Mouse (Mus musculus) embryonic facial prominence, embryonic 14.5 days (tissue): Measurements from ENCODE around the gene Upp1. TPM values are rescaled to one million over a fixed set of nuclear protein-coding genes. Genes with fewer than 3 reads are reported as not detected.
"Not testable (repeated sequence)": the region's sequence is repeated elsewhere in the genome, so short reads cannot be mapped to it uniquely, and the experiment has no call there.

ENCODE experiments used
- ATAC-seq: fragments of 200-750 bp; cut with Nextera tagmentation; 2 replicates; pipeline ENCODE4 v1.8.0; 2017; ENCODE audit warnings: low read depth, moderate number of reproducible peaks, moderate TSS enrichment
- DNase-seq: peaks from one replicate; pipeline ENCODE4 v3.0.0-alpha.2; 2015; ENCODE audit warnings: low spot score
- H3K27ac ChIP-seq: fragments of 300-500 bp; sonication (generic); replicated peaks from 2 replicates; pipeline ENCODE4 v1.5.1; 2014; ENCODE audit warnings: low read depth, mild to moderate bottlenecking, low read length, moderate library complexity
- H3K27me3 ChIP-seq: fragments of 300-500 bp; sonication (generic); replicated peaks from 2 replicates; pipeline ENCODE4 v1.6.1; 2014; ENCODE audit warnings: low read length; ENCODE audit not compliant: control insufficient read depth, insufficient read depth
- H3K36me3 ChIP-seq: fragments of 300-500 bp; sonication (generic); 2 replicates; pipeline ENCODE4 v1.6.1; 2014; ENCODE audit warnings: low read length, mixed read lengths; ENCODE audit not compliant: control insufficient read depth, insufficient read depth
- H3K4me1 ChIP-seq: fragments of 300-500 bp; sonication (generic); 2 replicates; pipeline ENCODE4 v1.6.1; 2014; ENCODE audit warnings: antibody characterized with exemption, low read length; ENCODE audit not compliant: control insufficient read depth, insufficient read depth
- H3K4me2 ChIP-seq: fragments of 300-500 bp; sonication (generic); 2 replicates; pipeline ENCODE4 v1.6.1; 2014; ENCODE audit warnings: low read depth, mild to moderate bottlenecking, low read length, moderate library complexity, mixed read lengths
- H3K4me3 ChIP-seq: fragments of 300-500 bp; sonication (generic); 2 replicates; pipeline ENCODE4 v1.5.1; 2014; ENCODE audit warnings: low read depth, mild to moderate bottlenecking, low read length
- H3K9ac ChIP-seq: fragments of 300-500 bp; sonication (generic); 2 replicates; pipeline ENCODE4 v1.6.1; 2014; ENCODE audit warnings: low read depth, mild to moderate bottlenecking, low read length, moderate library complexity, mixed read lengths
- H3K9me3 ChIP-seq: fragments of 300-500 bp; sonication (generic); 2 replicates; pipeline ENCODE4 v1.6.1; 2016; ENCODE audit warnings: low read length; ENCODE audit not compliant: control insufficient read depth
- WGBS: fragments of 180-500 bp; shearing (Covaris S2); extraction: QIAGEN DNeasy Blood & Tissue Kit; methylation state at CpG from one replicate; pipeline ENCODE4 v1.1.7; 2014; 5-methylcytosine and 5-hydroxymethylcytosine counted together
- polyA plus RNA-seq: library from polyadenylated mRNA; unstranded; fragments of >200 nt; fragmentation: Nextera tagmentation; extraction: Ambion mirVana; gene quantifications from 2 replicates; pipeline ENCODE4 v1.2.1, GENCODE M21; 2014

The Upp1 gene
- polyA plus RNA-seq, 1 experiment from 2014 or later: 8.5 TPM

GRCm38 (mm10) chr11:9145113-9145512 is 27.2 kb downstream of the Upp1 start:
- no peak overlapping the region for H3K27ac ChIP-seq
- no peak for DNase-seq
- no peak overlapping the region for H3K4me3 ChIP-seq
- H3K36me3 ChIP-seq: no peaks in the 10 kb centered on the region
- H3K9ac ChIP-seq: no peak overlapping the region
- no peak for ATAC-seq
- H3K27me3 ChIP-seq: no peaks in the 10 kb centered on the region
- no peaks in the 10 kb centered on the region for H3K9me3 ChIP-seq
- no peaks in the 10 kb centered on the region for H3K4me1 ChIP-seq
- H3K4me2 ChIP-seq: no peak overlapping the region
- WGBS: 79% methylated on average over 2 of the region's 2 CpGs

GRCm38 (mm10) chr11:9146115-9146514 is 28.2 kb downstream of the Upp1 start:
- no peak for DNase-seq
- Histone ChIP-seq H3K9ac (no peak overlapping the region), H3K4me3 (no peak overlapping the region), H3K27me3 (no peaks in the 10 kb centered on the region), H3K27ac (no peak overlapping the region), H3K4me2 (no peak overlapping the region), H3K9me3 (no peaks in the 10 kb centered on the region), H3K36me3 (no peaks in the 10 kb centered on the region), H3K4me1 (no peaks in the 10 kb centered on the region)
- ATAC-seq: no peak
- 88% methylated on average over 4 of the region's 4 CpGs for WGBS

DNA sequence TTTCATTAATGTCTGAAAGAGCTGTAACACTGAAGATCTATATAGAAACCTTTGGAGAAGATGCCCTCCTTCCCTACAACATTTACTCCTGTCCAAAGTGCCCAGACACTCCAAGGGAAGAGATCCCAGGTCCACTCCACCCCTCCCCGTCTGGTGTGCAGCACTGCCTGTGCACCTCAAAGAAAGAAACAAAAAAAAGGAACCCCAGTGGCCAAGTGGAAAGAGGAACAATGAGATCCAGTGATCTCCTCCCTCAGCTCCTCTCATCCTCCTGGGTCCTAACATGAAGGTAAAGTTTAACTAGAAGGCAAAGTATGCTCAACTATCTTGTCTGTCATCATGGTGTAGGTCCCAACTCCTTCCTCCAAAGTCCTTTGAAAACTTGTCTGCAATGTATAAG is 28.8 kb downstream of the Upp1 start:
- Histone ChIP-seq H3K27ac (no peak overlapping the region), H3K9me3 (no peaks in the 10 kb centered on the region), H3K4me3 (no peak overlapping the region), H3K4me1 (no peaks in the 10 kb centered on the region), H3K4me2 (no peak overlapping the region), H3K27me3 (no peaks in the 10 kb centered on the region), H3K9ac (no peak overlapping the region), H3K36me3 (no peaks in the 10 kb centered on the region)
- no peak for ATAC-seq
- 65% methylated on average over 1 of the region's 1 CpGs for WGBS
- no peak for DNase-seq

GRCm38 (mm10) chr11:9148206-9148605 is 30.3 kb downstream of the Upp1 start:
- no peaks in the 10 kb centered on the region for H3K9me3 ChIP-seq
- H3K4me1 ChIP-seq: no peaks in the 10 kb centered on the region
- WGBS: 72% methylated on average over 2 of the region's 2 CpGs
- no peak overlapping the region for H3K9ac ChIP-seq
- no peaks in the 10 kb centered on the region for H3K36me3 ChIP-seq
- ATAC-seq (no peak), DNase-seq (no peak)
- H3K27ac ChIP-seq: no peak overlapping the region
- H3K4me3 ChIP-seq: no peak overlapping the region
- H3K4me2 ChIP-seq: no peak overlapping the region
- no peaks in the 10 kb centered on the region for H3K27me3 ChIP-seq

DNA sequence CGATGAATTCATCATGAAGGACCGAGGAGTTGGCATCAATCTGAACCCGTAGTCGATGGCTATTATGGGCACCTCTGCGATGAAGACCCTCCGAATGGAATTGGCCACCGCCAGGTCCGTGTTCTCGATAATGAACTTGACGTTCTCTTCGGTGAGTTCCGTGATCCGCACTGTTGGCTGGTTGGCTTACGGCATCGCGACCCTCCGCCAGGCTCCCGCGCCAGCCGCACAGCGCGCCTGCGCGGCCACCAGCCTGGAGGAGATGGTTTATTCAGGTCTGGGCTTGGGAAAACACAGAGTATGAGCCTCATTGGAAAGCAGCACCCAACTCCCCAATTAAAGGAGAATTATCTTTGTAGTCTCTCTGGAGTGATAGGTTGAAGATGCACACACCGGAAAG is 32.5 kb downstream of the Upp1 start:
- not testable (repeated sequence) for H3K4me2 ChIP-seq, H3K4me1 ChIP-seq, H3K4me3 ChIP-seq, ATAC-seq, H3K9ac ChIP-seq, H3K27ac ChIP-seq, H3K36me3 ChIP-seq, H3K9me3 ChIP-seq, DNase-seq, H3K27me3 ChIP-seq
- 84% methylated on average over 25 of the region's 25 CpGs for WGBS

- 57% methylated on average over 3 of the region's 3 CpGs for WGBS
- no peak for ATAC-seq
These were observed 42.0 kb downstream of the Upp1 start for GRCm38 (mm10) chr11:9159953-9160352.

DNA sequence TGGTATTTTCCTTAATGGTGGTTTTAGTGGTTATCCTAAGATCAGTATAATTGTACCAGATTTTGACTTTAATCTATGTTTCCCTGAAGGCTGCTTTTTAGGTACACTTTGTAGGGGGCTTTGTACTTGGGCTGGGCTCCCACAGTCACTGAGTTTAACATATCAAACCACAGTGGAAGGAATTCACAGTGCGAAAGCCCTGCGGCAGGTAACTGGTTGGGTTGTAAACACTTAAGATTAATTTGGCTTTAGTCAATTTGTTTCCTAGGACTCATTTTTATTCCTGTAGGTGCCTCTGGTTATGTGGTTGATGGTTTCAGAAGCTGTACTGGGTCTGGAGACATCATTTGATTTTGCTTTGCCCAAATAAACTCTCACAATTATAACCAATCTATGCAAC is 49.4 kb downstream of the Upp1 start:
- 76% methylated on average over 2 of the region's 2 CpGs for WGBS

More at GRCm38 (mm10) chr11:9159953-9160352, 42.0 kb downstream of the Upp1 start:
- H3K9ac ChIP-seq: no peak overlapping the region
- H3K27me3 ChIP-seq: no peaks in the 10 kb centered on the region
- no peaks in the 10 kb centered on the region for H3K9me3 ChIP-seq
- no peaks in the 10 kb centered on the region for H3K36me3 ChIP-seq
- no peak overlapping the region for H3K4me3 ChIP-seq
- no peak for DNase-seq
- H3K4me2 ChIP-seq: no peak overlapping the region
- no peak overlapping the region for H3K27ac ChIP-seq
- H3K4me1 ChIP-seq: no peaks in the 10 kb centered on the region

GRCm38 (mm10) chr11:9181477-9181876 is 63.6 kb downstream of the Upp1 start:
- H3K9me3 ChIP-seq: no peaks in the 10 kb centered on the region
- DNase-seq (no peak), ATAC-seq (no peak)
- no peak overlapping the region for H3K9ac ChIP-seq
- no peak overlapping the region for H3K27ac ChIP-seq
- WGBS: 85% methylated on average over 1 of the region's 1 CpGs
- H3K4me2 ChIP-seq: no peak overlapping the region
- H3K36me3 ChIP-seq: no peaks in the 10 kb centered on the region
- no peaks in the 10 kb centered on the region for H3K4me1 ChIP-seq
- no peaks in the 10 kb centered on the region for H3K27me3 ChIP-seq
- no peak overlapping the region for H3K4me3 ChIP-seq

More for the DNA sequence above, 49.4 kb downstream of the Upp1 start:
- ATAC-seq (no peak), DNase-seq (peak; percentile 11)
- Histone ChIP-seq H3K4me2 (no peak overlapping the region), H3K36me3 (no peaks in the 10 kb centered on the region), H3K27me3 (no peaks in the 10 kb centered on the region), H3K9ac (no peak overlapping the region), H3K4me3 (no peak overlapping the region), H3K4me1 (no peaks in the 10 kb centered on the region), H3K27ac (no peak overlapping the region), H3K9me3 (no peaks in the 10 kb centered on the region)
